8 mouse cellular contexts compared by ENCODE assay signal in the genomic region with DNA sequence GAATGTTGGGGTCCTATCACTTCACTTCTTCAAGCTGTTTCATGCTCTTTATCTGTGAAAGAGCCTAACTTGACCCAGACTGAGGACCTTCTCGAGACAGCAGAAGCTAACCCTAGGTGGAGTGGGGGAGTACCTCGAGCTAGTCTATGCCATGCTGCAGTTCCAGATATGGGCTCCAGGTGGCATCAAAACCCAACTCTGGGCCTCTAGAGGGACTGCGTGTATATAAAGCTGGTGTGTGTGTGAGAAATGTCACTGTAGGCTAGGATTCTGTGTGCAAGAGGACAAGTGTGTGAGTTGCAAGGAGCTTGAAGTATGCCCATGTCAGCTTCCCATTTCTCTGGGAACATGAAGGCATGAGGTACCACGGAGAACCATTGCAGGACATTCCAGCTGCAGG. TPM values are rescaled to one million over a fixed set of nuclear protein-coding genes. Genes with fewer than 3 reads are reported as not detected.
DNase-seq lines count a peak whose midpoint lies in the region; ATAC-seq and TF ChIP-seq lines count a peak whose summit lies in the region.

No protein-coding gene starts in this region.

- TF ChIP-seq CTCF in CH12.LX (conservative IDR thresholded peaks at IDR 0.05 in 1 of 2, IDR thresholded peaks at IDR 0.05 in 1 of 2; ENCODE audit: low read depth in 2 of 2, low read length in 2 of 2), result peak; percentile 89 to 96
- peak; percentile 95 for TF ChIP-seq CTCF in gastrocnemius, adult 2 months (IDR thresholded peaks at IDR 0.05)
- peak; percentile 97 for TF ChIP-seq CTCF in lung, embryonic 14.5 days (IDR thresholded peaks at IDR 0.05; ENCODE audit: low read depth)

- 25% methylated on average over 4 of the region's 4 CpGs for WGBS in large intestine, adult 2 months
- WGBS in lung, embryonic 14.5 days, result 18% methylated on average over 4 of the region's 4 CpGs

- DNase-seq in CH12.LX (ENCODE audit: extremely low read depth) (peak; percentile 76), ZHBTc4 (ENCODE audit: low read depth, low spot score) (peak; percentile 78)
- DNase-seq in cerebellum, postnatal 4 days (ENCODE audit: low spot score in 2 of 2), result peak; percentile 83 to 91
- DNase-seq in gastrocnemius, adult 2 months, result peak; percentile 83
- DNase-seq in large intestine, adult 2 months (ENCODE audit: low read depth, low spot score), result peak; percentile 64
- DNase-seq in lung, embryonic 14.5 days, result peak; percentile 93
- peak; percentile 82 for DNase-seq in retina, postnatal 7 days (ENCODE audit: low read depth, low spot score)

- TF ChIP-seq EP300 in CH12.LX (IDR thresholded peaks at IDR 0.05; ENCODE audit: low read length), result no peak

- H3K4me2 ChIP-seq in CH12.LX (ENCODE audit: insufficient read depth, low read depth, poor library complexity, severe bottlenecking), result no peak overlapping the region
- no peak overlapping the region for H3K4me2 ChIP-seq in lung, embryonic 14.5 days

- no peaks in the 10 kb centered on the region for H3K36me3 ChIP-seq in CH12.LX (replicated peaks in 1 of 2; ENCODE audit: control insufficient read depth in 1 of 2, insufficient read depth in 1 of 2, low read length in 1 of 2)
- H3K36me3 ChIP-seq in lung, embryonic 14.5 days (ENCODE audit: insufficient read depth), result no peaks in the 10 kb centered on the region

- no peak overlapping the region for H3K27ac ChIP-seq in CH12.LX (ENCODE audit: insufficient read depth, low read depth)
- H3K27ac ChIP-seq in gastrocnemius, adult 2 months, result no peak overlapping the region
- no peak overlapping the region for H3K27ac ChIP-seq in lung, embryonic 14.5 days (ENCODE audit: low read depth)

- intact Hi-C loops in gastrocnemius, adult 2 months (cut with DNase I), result loop anchor here (2.0 to 5.0 kb wide), 2 partner anchors 39 to 311 kb away; no protein-coding TSS in a partner anchor

- in situ Hi-C loops in CH12.LX (cut with MboI; ENCODE audit: low pct_ligation_motif_present, low pct_unique_long_range_greater_than_20kb, low sequenced_read_pairs), result no loop called here

- dilution Hi-C loops in CH12.LX (cut with MboI; ENCODE audit: extremely low pct_ligation_motif_present, extremely low pct_unique_long_range_greater_than_20kb, low sequenced_read_pairs), result no loop called here

- peak; percentile 75 for TF ChIP-seq RAD21 in CH12.LX (IDR thresholded peaks at IDR 0.05; ENCODE audit: low read depth, low read length)

- H3K9ac ChIP-seq in CH12.LX (ENCODE audit: insufficient read depth, low read depth), result no peak overlapping the region
- H3K9ac ChIP-seq in lung, embryonic 14.5 days, result no peak overlapping the region

- no peaks in the 10 kb centered on the region for H3K9me3 ChIP-seq in CH12.LX (replicated peaks; ENCODE audit: low read length)
- no peaks in the 10 kb centered on the region for H3K9me3 ChIP-seq in lung, embryonic 14.5 days (ENCODE audit: low read depth, low read length)

- no peak for ATAC-seq in lung, embryonic 14.5 days (ENCODE audit: insufficient read depth)
- ATAC-seq in monocyte, adult 5-6 weeks (replicated peaks; ENCODE audit: insufficient number of reproducible peaks, low FRiP score, low TSS enrichment, poor library complexity, severe bottlenecking), result no peak

- TF ChIP-seq POLR2A in CH12.LX (IDR thresholded peaks at IDR 0.05; ENCODE audit: low read depth, low read length), result no peak

- H3K79me2 ChIP-seq in CH12.LX (replicated peaks; ENCODE audit: control insufficient read depth, extremely low read depth, insufficient read depth, poor library complexity, severe bottlenecking), result no peaks in the 10 kb centered on the region

- no peak overlapping the region for H3K4me3 ChIP-seq in CH12.LX (replicated peaks in 1 of 3; ENCODE audit: low read depth in 2 of 3, low read length in 2 of 3, poor library complexity in 1 of 3)
- H3K4me3 ChIP-seq in gastrocnemius, adult 2 months, result no peak overlapping the region
- H3K4me3 ChIP-seq in lung, embryonic 14.5 days (ENCODE audit: low read depth, low read length), result no peak overlapping the region

- peaks cover 7 to 36% of the 10 kb centered on the region in 2 experiments; a peak in 3 of 4 replicates for H3K4me1 ChIP-seq in CH12.LX (ENCODE audit: control insufficient read depth in 1 of 2, insufficient read depth in 2 of 2)
- H3K4me1 ChIP-seq in lung, embryonic 14.5 days (ENCODE audit: insufficient read depth), result peaks cover 63% of the 10 kb centered on the region

- peaks cover 35% of the 10 kb centered on the region for H3K27me3 ChIP-seq in CH12.LX (replicated peaks)
- no peaks in the 10 kb centered on the region for H3K27me3 ChIP-seq in lung, embryonic 14.5 days (ENCODE audit: insufficient read depth, low read length)

TF ChIP-seq in CH12.LX, 34 proteins besides CTCF, POLR2A, EP300 and RAD21:
- 0 out of 2 replicates have a peak, but pooled peaks have one; percentile 13 for TF ChIP-seq IRF4 (IDR thresholded peaks at IDR 0.05; ENCODE audit: low read depth, low read length)
- no peak for TF ChIP-seq MAFK (IDR thresholded peaks at IDR 0.05; ENCODE audit: insufficient replicate concordance, low read length)
- TF ChIP-seq SMC3 (IDR thresholded peaks at IDR 0.05; ENCODE audit: low read depth, low read length), result peak; percentile 76
- TF ChIP-seq HCFC1 (IDR thresholded peaks at IDR 0.05; ENCODE audit: low read depth, low read length), result no peak
- TF ChIP-seq POLR2AphosphoS2 (IDR thresholded peaks at IDR 0.05; ENCODE audit: low read depth, low read length), result no peak
- TF ChIP-seq NELFE (IDR thresholded peaks at IDR 0.05; ENCODE audit: low read depth, low read length), result no peak
- TF ChIP-seq E2F4 (IDR thresholded peaks at IDR 0.05; ENCODE audit: insufficient replicate concordance, low read depth, low read length), result no peak
- no peak for TF ChIP-seq KAT2A (IDR thresholded peaks at IDR 0.05; ENCODE audit: insufficient replicate concordance, low read length)
- no peak for TF ChIP-seq USF2 (conservative IDR thresholded peaks at IDR 0.05; ENCODE audit: low read depth, low read length)
- TF ChIP-seq MYC (IDR thresholded peaks at IDR 0.05; ENCODE audit: low read depth, low read length), result peak; percentile 44; the same call in 1 of the 2 replicates
- no peak for TF ChIP-seq ELF1 (IDR thresholded peaks at IDR 0.05; ENCODE audit: low read depth, low read length)
- no peak for TF ChIP-seq JUN (IDR thresholded peaks at IDR 0.05; ENCODE audit: insufficient read depth, low read depth, low read length)

RNA-seq across cellular contexts. Expression of a gene that starts 53.2 kb away (rescaled TPM):
- total RNA-seq in CH12.LX (2012; rRNA removed) (5.6 and 8.5 TPM in 2 replicates), CH12.LX (2014; rRNA removed) (0.96 and 1.3 TPM in 2 replicates)
- polyA plus RNA-seq in CH12.LX (2012; ENCODE audit: insufficient read length, low read depth), result 8.8 and 9.8 TPM in 2 replicates
- total RNA-seq in gastrocnemius, adult 2 months (2021), result 10 to 100 TPM; 26.5 to 37.3 TPM
- 22.1 and 36.3 TPM in 2 replicates for polyA plus RNA-seq in large intestine, adult 2 months (2012; rRNA removed)
- polyA plus RNA-seq in lung, embryonic 14.5 days (2014; fragmentation: Nextera tagmentation; extraction: Ambion mirVana), result 12.7 and 14.3 TPM in 2 replicates
- total RNA-seq in monocyte, adult 5-6 weeks (2017), result 9.9 to 23.3 TPM (median 10.5 TPM) in 3 replicates
